ENCODE assay signal across 10 mouse cellular contexts in genomic region chr1:31019283-31019682, GRCm38 (mm10). TPM values are rescaled to one million over a fixed set of nuclear protein-coding genes. Genes with fewer than 3 reads are reported as not detected.
DNase-seq lines count a peak whose midpoint lies in the region; ATAC-seq lines count a peak whose summit lies in the region.
"Had no signal": no experiment of that assay in that cellular context is flagged by ENCODE, and none has a peak within 500 bp of the region (broad histone marks: within the 10 kb centered on the region; RNA-seq: fewer than 3 reads in every experiment).

No protein-coding gene starts in this region.

- ATAC-seq in liver, embryonic 16.5 days (ENCODE audit: low read depth): peak; percentile 54; the same call in 1 of the 2 replicates
- ATAC-seq in liver, embryonic 11.5 days (replicated peaks; ENCODE audit: low FRiP score): no peak
- no peak for ATAC-seq in erythroid progenitor cell, adult 5-6 weeks (replicated peaks; ENCODE audit: low FRiP score, poor library complexity, severe bottlenecking)

- no peak overlapping the region for H3K27ac ChIP-seq in liver, embryonic 16.5 days (ENCODE audit: low read length)
- H3K27ac ChIP-seq in liver, embryonic 11.5 days (ENCODE audit: low read depth, low read length): no peak overlapping the region
- H3K27ac ChIP-seq in limb, embryonic 10.5 days: no peak overlapping the region
- H3K27ac ChIP-seq: hindbrain, embryonic 14.5 days had no signal

- H3K4me1 ChIP-seq in liver, embryonic 16.5 days (ENCODE audit: control insufficient read depth, low read depth, low read length): no peaks in the 10 kb centered on the region; the same call in 1 of the 2 replicates
- H3K4me1 ChIP-seq in liver, embryonic 11.5 days (replicated peaks; ENCODE audit: control insufficient read depth, insufficient read depth, low read length): no peaks in the 10 kb centered on the region
- H3K4me1 ChIP-seq in limb, embryonic 10.5 days: no peaks in the 10 kb centered on the region; the same call in 1 of the 2 replicates

- H3K9me3 ChIP-seq in liver, embryonic 16.5 days (replicated peaks; ENCODE audit: control insufficient read depth, low read length): no peaks in the 10 kb centered on the region
- no peaks in the 10 kb centered on the region for H3K9me3 ChIP-seq in liver, embryonic 11.5 days (ENCODE audit: control insufficient read depth, low read length)
- H3K9me3 ChIP-seq in limb, embryonic 10.5 days (replicated peaks): no peaks in the 10 kb centered on the region

- no peaks in the 10 kb centered on the region for H3K27me3 ChIP-seq in liver, embryonic 16.5 days (ENCODE audit: control insufficient read depth, insufficient read depth, low read depth, low read length)
- H3K27me3 ChIP-seq in liver, embryonic 11.5 days (replicated peaks; ENCODE audit: control insufficient read depth, insufficient read depth, low read length): no peaks in the 10 kb centered on the region
- no peaks in the 10 kb centered on the region for H3K27me3 ChIP-seq in limb, embryonic 10.5 days (ENCODE audit: low read depth, poor library complexity, severe bottlenecking)

- no peak overlapping the region for H3K9ac ChIP-seq in liver, embryonic 16.5 days (ENCODE audit: low read depth, low read length)
- no peak overlapping the region for H3K9ac ChIP-seq in liver, embryonic 11.5 days (ENCODE audit: low read depth, low read length)
- H3K9ac ChIP-seq: hindbrain, embryonic 14.5 days had no signal

- no peak overlapping the region for H3K4me2 ChIP-seq in liver, embryonic 16.5 days (ENCODE audit: low read depth, low read length)
- no peak overlapping the region for H3K4me2 ChIP-seq in liver, embryonic 11.5 days
- H3K4me2 ChIP-seq: hindbrain, embryonic 14.5 days had no signal

- DNase-seq in liver, embryonic 11.5 days (ENCODE audit: low spot score): no peak
- peak; percentile 66 to 77 for DNase-seq in adrenal gland, adult 18-20 months (ENCODE audit: low spot score in 2 of 2)
- peak; percentile 93 for DNase-seq in gonadal fat pad, adult 2 months (ENCODE audit: low read depth)
- peak; percentile 98 for DNase-seq in large intestine, adult 2 months (ENCODE audit: low read depth, low spot score)
- DNase-seq in limb, embryonic 10.5 days (ENCODE audit: low spot score): no peak
- no peak for DNase-seq in embryo, embryonic 10.5 days (ENCODE audit: low spot score)
- DNase-seq: left cerebral cortex, postnatal 4 days had no signal

- 58% methylated on average over 6 of the region's 6 CpGs for WGBS in liver, embryonic 16.5 days (ENCODE audit: insufficient replicate concordance)
- 71% methylated on average over 6 of the region's 6 CpGs for WGBS in liver, embryonic 11.5 days
- 16% methylated on average over 6 of the region's 6 CpGs for WGBS in large intestine, adult 2 months
- WGBS in limb, embryonic 10.5 days: 88% methylated on average over 6 of the region's 6 CpGs

- H3K4me3 ChIP-seq in liver, embryonic 16.5 days (ENCODE audit: low read depth, low read length): no peak overlapping the region
- no peak overlapping the region for H3K4me3 ChIP-seq in liver, embryonic 11.5 days (ENCODE audit: low read depth, low read length)
- H3K4me3 ChIP-seq in limb, embryonic 10.5 days: no peak overlapping the region

- H3K36me3 ChIP-seq in liver, embryonic 16.5 days (ENCODE audit: control insufficient read depth, insufficient read depth): no peaks in the 10 kb centered on the region
- H3K36me3 ChIP-seq in liver, embryonic 11.5 days (ENCODE audit: control insufficient read depth, insufficient read depth, low read length): no peaks in the 10 kb centered on the region
- no peaks in the 10 kb centered on the region for H3K36me3 ChIP-seq in limb, embryonic 10.5 days

RNA-seq across cellular contexts. Expression of gene AC153137.1, which starts 41.5 kb away (rescaled TPM):
- polyA plus RNA-seq in liver, embryonic 16.5 days (2015; fragmentation: Nextera tagmentation; extraction: Ambion mirVana): not detected in 2 replicates
- not detected in 2 replicates for polyA plus RNA-seq in liver, embryonic 11.5 days (2014; fragmentation: Nextera tagmentation; extraction: Ambion mirVana)
- total RNA-seq in adrenal gland, adult 18-20 months (2021): not detected
- not detected in 2 replicates for polyA plus RNA-seq in gonadal fat pad, adult 2 months (2012; rRNA removed)
- polyA plus RNA-seq in large intestine, adult 2 months (2012; rRNA removed): not detected in 2 replicates
- not detected in 2 replicates for polyA plus RNA-seq in limb, embryonic 10.5 days (2016; fragmentation: Nextera tagmentation; extraction: Ambion mirVana)
- total RNA-seq in erythroid progenitor cell, adult 5-6 weeks (2015; ENCODE audit: low replicate concordance): not detected in 2 replicates
- not detected in 2 replicates for total RNA-seq in erythroid progenitor cell, adult 5-6 weeks (2017; ENCODE audit: low replicate concordance)
- total RNA-seq: left cerebral cortex, postnatal 4 days had no signal
- polyA plus RNA-seq: hindbrain, embryonic 14.5 days had no signal

Comparison
In these comparisons a context has a peak if more than half of its experiments do, and no peak if none do; other contexts are left out.
1. DNase-seq: peak in adrenal gland, adult 18-20 months (2 of 2), gonadal fat pad, adult 2 months (single experiment) and large intestine, adult 2 months (single experiment); none in liver, embryonic 11.5 days (single experiment), limb, embryonic 10.5 days (single experiment) and embryo, embryonic 10.5 days (single experiment).